Mouse (Mus musculus) Patski (cell line): ENCODE data around the gene 2610002M06Rik. TPM values are rescaled to one million over a fixed set of nuclear protein-coding genes. Genes with fewer than 3 reads are reported as not detected.

Experiments used
- ATAC-seq: fragments of 100-300 bp; one replicate; pipeline ENCODE4 v1.8.0; 2021
- CTCF ChIA-PET: fragments of 350-600 bp; sonication (Branson Sonifier 250); formaldehyde crosslinking; loops from one replicate; lab custom pipeline; 2022; ENCODE audit warnings: inconsistent platforms; lab: Charles Lee
- POLR2A ChIA-PET: fragments of 350-600 bp; sonication (Branson Sonifier 250); formaldehyde crosslinking; loops from one replicate; lab custom pipeline; 2022; ENCODE audit warnings: antibody characterized with exemption, inconsistent platforms; lab: Charles Lee
- DNase-seq: peaks from one replicate; pipeline ENCODE4 v3.0.0-alpha.2; 2011; ENCODE audit warnings: low read depth, low spot score
- H3K27me3 ChIP-seq: fragments of 371-371 bp; one replicate; pipeline ENCODE4 v1.5.1; 2021
- CTCF ChIP-seq: fragments of 100-300 bp; IDR thresholded peaks from one replicate; pipeline ENCODE4 v1.5.1; 2021
- in situ Hi-C: fragments of 300-500 bp; cut with MboI; formaldehyde crosslinking; loops from 3 replicates; pipeline ENCODE4 v1.11.1; 2018; ENCODE audit warnings: low pct_unique_long_range_greater_than_20kb, mixed read lengths
- polyA plus RNA-seq: library from polyadenylated mRNA; unstranded; gene quantifications from one replicate; pipeline ENCODE4 v1.2.3, GENCODE M21; 2021

Gene 2610002M06Rik
- 7.6 TPM for polyA plus RNA-seq

DNA sequence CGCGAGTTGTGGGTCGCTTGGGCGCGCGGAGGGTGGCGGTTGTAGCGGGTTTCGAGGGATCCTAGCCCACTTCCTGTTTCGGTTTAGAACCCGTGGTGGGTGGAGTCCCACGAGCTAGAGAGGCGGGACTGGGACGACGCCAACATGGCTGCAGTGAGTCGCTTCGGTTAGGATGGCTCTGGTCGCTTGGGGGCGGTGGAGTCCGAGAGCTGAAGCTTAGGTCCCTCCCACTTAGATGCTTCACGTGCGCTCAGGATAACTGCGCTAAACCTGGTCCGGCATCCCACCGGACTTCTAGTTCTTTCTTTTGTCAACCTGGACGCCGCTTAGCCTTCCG, at the start of gene 2610002M06Rik:
TSS of gene 2610002M06Rik (minus strand) at position 117 of the 337 bp plus-strand sequence.
- TF ChIP-seq CTCF: peak; percentile 71
- DNase-seq: peak; percentile 31
- peaks cover 58% of the 10 kb centered on the region for H3K27me3 ChIP-seq
- in situ Hi-C loops: loop anchor here (25.0 kb wide), 2 partner anchors 1021 to 1271 kb away; partner anchors contain the start of genes Brwd3 and Sh3bgrl
- POLR2A ChIA-PET: interaction anchor here (1.2 kb wide), 1 partner anchor 12 kb away, joined by 3 read pairs; no protein-coding TSS in a partner anchor
- CTCF ChIA-PET: interaction anchor here (1.0 to 1.6 kb wide), 2 partner anchors 10 to 724 kb away, joined by 3 to 4 read pairs; no protein-coding TSS in a partner anchor
- peak; percentile 99 for ATAC-seq

- no peak for DNase-seq
- CTCF ChIA-PET: no interaction called here
- TF ChIP-seq CTCF: no peak
- POLR2A ChIA-PET: no interaction called here
- peaks cover 43% of the 10 kb centered on the region for H3K27me3 ChIP-seq
- in situ Hi-C loops: no loop called here
- no peak for ATAC-seq
These were observed 42.0 kb upstream of the 2610002M06Rik start for GRCm38 (mm10) chrX:107858165-107858564.

DNA sequence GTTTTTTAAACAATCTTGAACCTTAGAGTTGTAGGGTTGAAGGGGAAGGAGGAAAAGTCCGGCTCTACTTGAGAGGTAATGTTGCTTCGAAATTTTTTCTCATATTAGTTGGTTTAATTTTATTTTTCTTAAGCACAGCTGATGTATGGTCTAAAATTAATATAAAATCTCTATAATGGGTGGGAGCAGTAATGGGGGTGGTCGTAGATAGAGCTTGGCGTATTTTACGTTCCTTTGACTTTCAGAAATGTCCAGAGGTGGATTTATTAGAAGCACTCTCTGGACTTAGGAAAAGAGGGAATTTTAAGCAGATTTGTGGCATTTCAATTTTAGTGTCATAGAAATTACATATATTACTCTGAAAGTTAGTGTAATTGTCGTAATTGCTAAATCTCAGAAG, 592 bp upstream of the 2610002M06Rik start:
- H3K27me3 ChIP-seq: peaks cover 58% of the 10 kb centered on the region
- ATAC-seq (no peak), DNase-seq (no peak)
- CTCF ChIA-PET: interaction anchor here (1.0 to 1.6 kb wide), 2 partner anchors 9 to 724 kb away, joined by 3 to 4 read pairs; no protein-coding TSS in a partner anchor
- in situ Hi-C loops: loop anchor here (25.0 kb wide), 2 partner anchors 1021 to 1271 kb away; partner anchors contain the start of genes Brwd3 and Sh3bgrl
- POLR2A ChIA-PET: no interaction called here
- TF ChIP-seq CTCF: no peak

DNA sequence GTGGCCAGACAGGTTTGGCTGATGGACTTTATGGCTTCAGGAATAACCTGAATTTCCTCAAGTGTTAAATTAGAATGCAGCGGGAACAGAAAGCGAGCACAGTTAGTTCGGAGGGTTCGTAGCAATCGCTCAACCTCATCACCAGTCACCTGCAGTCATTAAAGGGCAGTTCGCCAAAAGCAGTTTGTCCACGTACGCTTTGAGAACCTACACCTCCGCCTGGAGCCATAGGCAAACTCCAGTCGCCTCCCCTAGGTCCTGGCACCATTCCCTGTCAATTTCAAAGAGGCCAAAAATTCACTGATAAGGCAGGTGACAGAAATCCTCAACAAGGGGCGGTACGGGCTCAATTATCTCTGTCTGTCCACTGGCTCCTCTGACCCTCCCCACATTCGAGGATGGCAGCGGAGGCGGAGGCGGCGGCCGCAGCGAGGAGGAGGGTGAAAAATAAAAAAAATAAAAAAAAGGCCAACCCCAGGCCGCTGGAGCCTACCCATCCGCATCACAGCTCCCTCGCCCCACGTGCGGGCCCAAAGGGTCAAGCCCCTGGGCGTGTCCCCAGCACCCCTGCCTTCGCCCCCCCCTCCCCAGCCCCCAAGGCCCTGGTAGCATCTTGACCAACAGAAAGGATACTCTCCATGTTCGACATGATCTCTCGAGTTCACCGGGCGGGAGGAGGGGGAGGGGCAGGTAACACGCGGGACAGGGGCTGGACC, 474 bp downstream of the 2610002M06Rik start:
- CTCF ChIA-PET: interaction anchor here (1.0 to 2.0 kb wide), 5 partner anchors 10 to 725 kb away, joined by 3 to 9 read pairs (median 3); partner anchors contain the start of gene Tent5d
- DNase-seq (no peak), ATAC-seq (peak; percentile 49)
- POLR2A ChIA-PET: interaction anchor here (1.2 kb wide), 1 partner anchor 11 kb away, joined by 3 read pairs; no protein-coding TSS in a partner anchor
- H3K27me3 ChIP-seq: peaks cover 59% of the 10 kb centered on the region
- no peak for TF ChIP-seq CTCF
- in situ Hi-C loops: loop anchor here (25.0 kb wide), 2 partner anchors 1022 to 1272 kb away; partner anchors contain the start of genes Brwd3 and Sh3bgrl

DNA sequence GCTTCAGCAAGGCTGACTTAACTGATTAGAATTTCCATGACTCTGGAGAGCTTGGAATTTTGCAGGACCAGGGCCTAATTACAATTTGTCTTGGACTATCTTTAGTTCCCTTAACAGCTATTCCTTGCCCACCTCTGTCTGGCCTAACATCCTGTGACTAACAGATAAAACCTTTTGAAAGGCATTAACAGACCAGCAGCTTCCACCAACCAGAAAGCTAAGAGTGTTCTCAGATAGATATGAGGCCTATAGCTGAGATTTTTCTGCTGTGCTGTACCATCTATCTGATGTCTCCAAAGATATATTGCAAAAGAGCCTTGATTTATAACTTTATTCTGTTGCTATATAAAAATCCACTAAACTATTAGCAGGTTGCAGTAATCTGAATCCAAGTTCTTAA, 4.0 kb downstream of the 2610002M06Rik start:
- POLR2A ChIA-PET: no interaction called here

GRCm38 (mm10) chrX:107796919-107797318, 19.2 kb downstream of the 2610002M06Rik start:
- DNase-seq (no peak), ATAC-seq (no peak)
- H3K27me3 ChIP-seq: peaks cover 31% of the 10 kb centered on the region
- TF ChIP-seq CTCF: no peak
- POLR2A ChIA-PET: no interaction called here
- CTCF ChIA-PET: interaction anchor here (1.5 kb wide), 1 partner anchor 25 kb away, joined by 3 read pairs; no protein-coding TSS in a partner anchor
- in situ Hi-C loops: no loop called here

More for the DNA sequence above, 4.0 kb downstream of the 2610002M06Rik start:
- in situ Hi-C loops: loop anchor here (25.0 kb wide), 2 partner anchors 1025 to 1275 kb away; partner anchors contain the start of genes Brwd3 and Sh3bgrl
- peaks cover 41% of the 10 kb centered on the region for H3K27me3 ChIP-seq
- TF ChIP-seq CTCF: no peak
- ATAC-seq (no peak), DNase-seq (no peak)
- CTCF ChIA-PET: no interaction called here

- ChIA-PET CTCF (no interaction called here), POLR2A (no interaction called here)
- in situ Hi-C loops: no loop called here
- peaks cover 25% of the 10 kb centered on the region for H3K27me3 ChIP-seq
- no peak for TF ChIP-seq CTCF
- no peak for ATAC-seq
- DNase-seq: no peak
These were observed 20.3 kb downstream of the 2610002M06Rik start for GRCm38 (mm10) chrX:107795785-107796184.

- peaks cover 34% of the 10 kb centered on the region for H3K27me3 ChIP-seq
- ChIA-PET POLR2A (no interaction called here), CTCF (interaction anchor here (1.6 kb wide), 1 partner anchor 23 kb away, joined by 3 read pairs; no protein-coding TSS in a partner anchor)
- DNase-seq: no peak
- TF ChIP-seq CTCF: no peak
- in situ Hi-C loops: no loop called here
- no peak for ATAC-seq
These were observed 23.8 kb downstream of the 2610002M06Rik start, which contains the start of gene Tent5d for GRCm38 (mm10) chrX:107792290-107792689. TSS of gene Tent5d (plus strand) at chrX:107792590.

DNA sequence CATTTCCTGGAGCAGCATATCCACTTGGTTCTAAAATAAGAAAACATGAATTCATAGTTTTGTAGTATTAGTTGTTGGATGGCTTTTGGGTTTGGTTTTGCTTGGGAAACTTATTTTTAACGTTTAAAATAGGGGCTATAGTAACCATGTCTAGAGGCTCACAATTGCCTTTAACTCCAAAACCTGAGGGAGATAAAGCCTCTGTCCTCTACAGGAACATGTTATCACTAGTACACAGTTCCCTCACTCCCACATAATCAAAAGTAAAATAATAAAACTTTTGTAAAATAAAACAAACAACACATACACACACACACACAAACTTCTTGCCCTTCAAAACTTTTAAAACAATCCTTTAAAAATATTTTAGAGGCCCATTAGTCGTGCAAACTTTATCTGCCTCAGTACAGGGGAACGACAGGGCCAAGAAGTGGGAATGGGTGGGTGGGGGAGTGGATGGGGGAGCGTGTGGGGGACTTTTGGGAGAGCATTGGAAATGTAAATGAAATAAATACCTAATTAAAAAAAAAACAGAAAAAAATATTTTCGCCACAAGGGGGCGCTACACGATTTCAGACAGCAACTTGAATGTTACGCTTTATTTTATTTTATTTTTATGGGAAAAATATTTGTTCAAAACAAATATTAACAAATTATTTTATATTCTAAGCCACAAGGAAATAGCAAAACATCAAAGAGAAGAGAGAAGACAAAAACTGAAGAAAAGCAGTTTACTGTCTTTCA, 25.2 kb downstream of the 2610002M06Rik start:
- ChIA-PET POLR2A (no interaction called here), CTCF (no interaction called here)
- in situ Hi-C loops: no loop called here
- peak; percentile 34 for TF ChIP-seq CTCF
- H3K27me3 ChIP-seq: peaks cover 38% of the 10 kb centered on the region
- ATAC-seq (no peak), DNase-seq (no peak)

DNA sequence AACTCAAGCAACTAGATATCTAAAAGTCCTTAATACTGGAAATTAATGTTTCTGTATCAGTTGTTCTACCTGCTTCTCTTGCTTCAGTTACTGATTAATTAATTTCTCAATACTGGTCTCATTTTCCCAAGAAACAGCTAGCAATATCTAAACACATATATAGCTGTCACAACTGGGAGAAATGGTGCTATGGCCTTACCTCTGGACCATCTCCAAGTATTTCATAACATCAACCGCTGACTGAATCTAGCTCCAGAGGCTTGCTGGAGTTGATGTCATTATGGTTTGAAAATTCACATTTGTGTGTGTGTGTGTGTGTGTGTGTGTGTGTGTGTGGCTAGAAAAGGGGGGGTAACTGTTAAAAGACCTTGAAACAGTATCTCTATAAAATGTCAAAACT, 26.0 kb downstream of the 2610002M06Rik start:
- in situ Hi-C loops: no loop called here
- DNase-seq (no peak), ATAC-seq (no peak)
- POLR2A ChIA-PET: no interaction called here
- peaks cover 45% of the 10 kb centered on the region for H3K27me3 ChIP-seq
- CTCF ChIA-PET: no interaction called here
- no peak for TF ChIP-seq CTCF
